Mouse (Mus musculus) heart, embryonic 11.5 days (tissue): ENCODE results near the gene Ngly1. TPM values are rescaled to one million over a fixed set of nuclear protein-coding genes. Genes with fewer than 3 reads are reported as not detected.
A peak's percentile ranks its signal among the peaks of the same experiment; 100 is the strongest.

Source experiments
- ATAC-seq: fragments of 200-750 bp; cut with Nextera tagmentation; replicated peaks from 2 replicates; pipeline ENCODE4 v1.8.0; 2017; ENCODE audit warnings: moderate library complexity; ENCODE audit not compliant: insufficient number of reproducible peaks, low FRiP score, low TSS enrichment
- H3K27ac ChIP-seq: fragments of 300-500 bp; sonication (generic); 2 replicates; pipeline ENCODE4 v1.5.1; 2014; ENCODE audit warnings: mild to moderate bottlenecking, low read depth, low read length
- H3K27me3 ChIP-seq: fragments of 300-500 bp; sonication (generic); 2 replicates; pipeline ENCODE4 v1.6.1; 2014; ENCODE audit warnings: mild to moderate bottlenecking, low read length, mixed read lengths; ENCODE audit not compliant: control insufficient read depth, insufficient read depth
- H3K36me3 ChIP-seq: fragments of 300-500 bp; sonication (generic); 2 replicates; pipeline ENCODE4 v1.6.1; 2014; ENCODE audit warnings: mild to moderate bottlenecking, low read length, moderate library complexity, mixed read lengths; ENCODE audit not compliant: control insufficient read depth, insufficient read depth
- H3K4me1 ChIP-seq: fragments of 300-500 bp; sonication (generic); 2 replicates; pipeline ENCODE4 v1.6.1; 2014; ENCODE audit warnings: low read length; ENCODE audit not compliant: control insufficient read depth, insufficient read depth
- H3K4me2 ChIP-seq: fragments of 300-500 bp; sonication (generic); 2 replicates; pipeline ENCODE4 v1.6.1; 2014; ENCODE audit warnings: mild to moderate bottlenecking, moderate library complexity
- H3K4me3 ChIP-seq: fragments of 300-500 bp; sonication (generic); 2 replicates; pipeline ENCODE4 v1.5.1; 2014; ENCODE audit warnings: low read depth, low read length
- H3K9ac ChIP-seq: fragments of 300-500 bp; sonication (generic); 2 replicates; pipeline ENCODE4 v1.6.1; 2014; ENCODE audit warnings: mild to moderate bottlenecking, low read depth, low read length, moderate library complexity
- H3K9me3 ChIP-seq: fragments of 300-500 bp; sonication (generic); replicated peaks from 2 replicates; pipeline ENCODE4 v1.6.1; 2016; ENCODE audit warnings: low read length; ENCODE audit not compliant: control insufficient read depth
- WGBS: fragments of 180-500 bp; shearing (Covaris S2); extraction: QIAGEN DNeasy Blood & Tissue Kit; methylation state at CpG from one replicate; pipeline ENCODE4 v1.1.7; 2014; ENCODE audit not compliant: insufficient replicate concordance; 5-methylcytosine and 5-hydroxymethylcytosine counted together
- polyA plus RNA-seq: library from polyadenylated mRNA; unstranded; fragments of >200 nt; fragmentation: Nextera tagmentation; extraction: Ambion mirVana; gene quantifications from 2 replicates; pipeline ENCODE4 v1.2.1, GENCODE M21; 2014

Ngly1 gene
- 22.3 and 25.5 TPM in 2 replicates for polyA plus RNA-seq

GRCm38 (mm10) chr14:16249171-16249874 lies at the start of gene Ngly1, which contains the start of gene Oxsm:
Gene Ngly1, plus strand, starts transcription at chr14:16249280.
Gene Oxsm, minus strand, starts transcription at chr14:16249808.
- H3K4me1 ChIP-seq = no peaks in the 10 kb centered on the region

GRCm38 (mm10) chr14:16200220-16200912 lies 48.7 kb upstream of the Ngly1 start:
- no peak overlapping the region for H3K4me2 ChIP-seq
- peaks cover 5% of the 10 kb centered on the region; the same call in 1 of the 2 replicates for H3K4me1 ChIP-seq
- ATAC-seq = no peak
- no peak overlapping the region for H3K9ac ChIP-seq
- H3K27ac ChIP-seq = 0 out of 2 replicates have a peak overlapping the region, but pooled peaks have one; percentile 22
- H3K27me3 ChIP-seq = no peaks in the 10 kb centered on the region
- no peaks in the 10 kb centered on the region for H3K36me3 ChIP-seq
- WGBS = 42% methylated on average over 6 of the region's 6 CpGs
- no peaks in the 10 kb centered on the region for H3K9me3 ChIP-seq
- no peak overlapping the region for H3K4me3 ChIP-seq

More at GRCm38 (mm10) chr14:16249171-16249874, at the start of gene Ngly1, which contains the start of gene Oxsm:
- peak; percentile 99 for ATAC-seq
- H3K27ac ChIP-seq = peak within 1 kb of the TSS; percentile 92
- peak within 1 kb of the TSS; percentile 75 for H3K4me3 ChIP-seq
- no peaks in the 10 kb centered on the region for H3K27me3 ChIP-seq
- H3K9me3 ChIP-seq = no peaks in the 10 kb centered on the region
- no peaks in the 10 kb centered on the region for H3K36me3 ChIP-seq
- H3K4me2 ChIP-seq = peak within 1 kb of the TSS; percentile 87
- WGBS = under 1% methylated on average over 56 of the region's 65 CpGs
- H3K9ac ChIP-seq = peak within 1 kb of the TSS; percentile 96

- Histone ChIP-seq H3K4me3 (no peak overlapping the region), H3K27ac (no peak overlapping the region), H3K27me3 (no peaks in the 10 kb centered on the region), H3K9ac (no peak overlapping the region), H3K36me3 (no peaks in the 10 kb centered on the region), H3K4me1 (peaks cover 5% of the 10 kb centered on the region; the same call in 1 of the 2 replicates), H3K4me2 (no peak overlapping the region), H3K9me3 (no peaks in the 10 kb centered on the region)
- 0 out of 2 replicates have a peak, but pooled peaks have one; percentile 35 for ATAC-seq
- 40% methylated on average over 8 of the region's 8 CpGs for WGBS
Measured at GRCm38 (mm10) chr14:16200969-16201638, 48.0 kb upstream of the Ngly1 start.

- no peaks in the 10 kb centered on the region for H3K27me3 ChIP-seq
- no peak overlapping the region for H3K9ac ChIP-seq
- ATAC-seq = no peak
- H3K4me2 ChIP-seq = no peak overlapping the region
- no peaks in the 10 kb centered on the region for H3K9me3 ChIP-seq
- 13% methylated on average over 3 of the region's 3 CpGs for WGBS
- H3K27ac ChIP-seq = no peak overlapping the region
- H3K4me3 ChIP-seq = no peak overlapping the region
- peaks cover 5% of the 10 kb centered on the region; the same call in 1 of the 2 replicates for H3K4me1 ChIP-seq
- H3K36me3 ChIP-seq = no peaks in the 10 kb centered on the region
Measured at GRCm38 (mm10) chr14:16201673-16202072, 47.4 kb upstream of the Ngly1 start.

- H3K36me3 ChIP-seq = no peaks in the 10 kb centered on the region
- no peak overlapping the region for H3K27ac ChIP-seq
- no peaks in the 10 kb centered on the region for H3K9me3 ChIP-seq
- no peaks in the 10 kb centered on the region for H3K27me3 ChIP-seq
- H3K4me2 ChIP-seq = no peak overlapping the region
- no peaks in the 10 kb centered on the region for H3K4me1 ChIP-seq
- H3K9ac ChIP-seq = no peak overlapping the region
- no peak for ATAC-seq
- H3K4me3 ChIP-seq = no peak overlapping the region
Measured at GRCm38 (mm10) chr14:16207722-16208121, 41.4 kb upstream of the Ngly1 start.

GRCm38 (mm10) chr14:16219015-16219414 lies 30.1 kb upstream of the Ngly1 start:
- 50% methylated on average over 2 of the region's 2 CpGs for WGBS
- Histone ChIP-seq H3K4me2 (no peak overlapping the region), H3K9ac (no peak overlapping the region), H3K36me3 (no peaks in the 10 kb centered on the region), H3K27ac (no peak overlapping the region), H3K9me3 (no peaks in the 10 kb centered on the region), H3K4me1 (no peaks in the 10 kb centered on the region), H3K27me3 (no peaks in the 10 kb centered on the region), H3K4me3 (no peak overlapping the region)
- ATAC-seq = no peak

GRCm38 (mm10) chr14:16229395-16229794 lies 19.7 kb upstream of the Ngly1 start:
- no peak overlapping the region for H3K9ac ChIP-seq
- ATAC-seq = no peak
- no peak overlapping the region for H3K4me3 ChIP-seq
- no peak overlapping the region for H3K4me2 ChIP-seq
- no peaks in the 10 kb centered on the region for H3K36me3 ChIP-seq
- WGBS = 75% methylated on average over 2 of the region's 2 CpGs
- H3K9me3 ChIP-seq = no peaks in the 10 kb centered on the region
- H3K27ac ChIP-seq = no peak overlapping the region
- no peaks in the 10 kb centered on the region for H3K4me1 ChIP-seq
- no peaks in the 10 kb centered on the region for H3K27me3 ChIP-seq

- Histone ChIP-seq H3K36me3 (no peaks in the 10 kb centered on the region), H3K27me3 (no peaks in the 10 kb centered on the region), H3K4me1 (no peaks in the 10 kb centered on the region), H3K4me2 (no peak overlapping the region), H3K27ac (no peak overlapping the region), H3K9ac (no peak overlapping the region), H3K4me3 (no peak overlapping the region), H3K9me3 (no peaks in the 10 kb centered on the region)
- no peak for ATAC-seq
Measured at GRCm38 (mm10) chr14:16230581-16230980, 18.5 kb upstream of the Ngly1 start.
